Mouse (Mus musculus) liver, embryonic 16.5 days (tissue): ENCODE results near the gene Prdm1. TPM values are rescaled to one million over a fixed set of nuclear protein-coding genes. Genes with fewer than 3 reads are reported as not detected.

Source experiments
- ATAC-seq: fragments of 200-750 bp; cut with Nextera tagmentation; 2 replicates; pipeline ENCODE4 v1.8.0; 2017; ENCODE audit warnings: low read depth, mild to moderate bottlenecking, moderate number of reproducible peaks, moderate library complexity
- H3K27ac ChIP-seq: fragments of 300-500 bp; sonication (generic); 2 replicates; pipeline ENCODE4 v1.5.1; 2014; ENCODE audit warnings: mild to moderate bottlenecking, low read length
- H3K27me3 ChIP-seq: fragments of 300-500 bp; sonication (generic); 2 replicates; pipeline ENCODE4 v1.6.1; 2014; ENCODE audit warnings: low read depth, low read length, mixed read lengths; ENCODE audit not compliant: control insufficient read depth, insufficient read depth
- H3K36me3 ChIP-seq: fragments of 300-500 bp; sonication (generic); 2 replicates; pipeline ENCODE4 v1.6.1; 2014; ENCODE audit warnings: mild to moderate bottlenecking; ENCODE audit not compliant: control insufficient read depth, insufficient read depth
- H3K4me1 ChIP-seq: fragments of 300-500 bp; sonication (generic); 2 replicates; pipeline ENCODE4 v1.6.1; 2014; ENCODE audit warnings: low read depth, low read length, mixed read lengths; ENCODE audit not compliant: control insufficient read depth
- H3K4me2 ChIP-seq: fragments of 300-500 bp; sonication (generic); 2 replicates; pipeline ENCODE4 v1.6.1; 2014; ENCODE audit warnings: low read depth, low read length, mixed read lengths
- H3K4me3 ChIP-seq: fragments of 300-500 bp; sonication (generic); 2 replicates; pipeline ENCODE4 v1.5.1; 2014; ENCODE audit warnings: low read depth, mild to moderate bottlenecking, low read length
- H3K9ac ChIP-seq: fragments of 300-500 bp; sonication (generic); 2 replicates; pipeline ENCODE4 v1.6.1; 2014; ENCODE audit warnings: low read depth, low read length
- H3K9me3 ChIP-seq: fragments of 300-500 bp; sonication (generic); replicated peaks from 2 replicates; pipeline ENCODE4 v1.6.1; 2016; ENCODE audit warnings: low read length; ENCODE audit not compliant: control insufficient read depth
- WGBS: fragments of 180-500 bp; shearing (Covaris S2); extraction: QIAGEN DNeasy Blood & Tissue Kit; methylation state at CpG from one replicate; pipeline ENCODE4 v1.1.7; 2014; ENCODE audit not compliant: insufficient replicate concordance; 5-methylcytosine and 5-hydroxymethylcytosine counted together
- polyA plus RNA-seq: library from polyadenylated mRNA; unstranded; fragments of >200 nt; fragmentation: Nextera tagmentation; extraction: Ambion mirVana; gene quantifications from 2 replicates; pipeline ENCODE4 v1.2.1, GENCODE M21; 2015

Prdm1 gene
- polyA plus RNA-seq, 1 experiment from 2014 or later, result 0.54 TPM

GRCm38 (mm10) chr10:44443696-44444095 is 84.6 kb downstream of the Prdm1 start:
- Histone ChIP-seq H3K9me3 (no peaks in the 10 kb centered on the region), H3K27ac (no peak overlapping the region), H3K27me3 (no peaks in the 10 kb centered on the region), H3K4me3 (no peak overlapping the region), H3K9ac (no peak overlapping the region), H3K4me2 (no peak overlapping the region), H3K4me1 (peaks cover 5% of the 10 kb centered on the region), H3K36me3 (no peaks in the 10 kb centered on the region)
- no peak for ATAC-seq
- 67% methylated on average over 12 of the region's 12 CpGs for WGBS

GRCm38 (mm10) chr10:44439732-44440131 is 88.6 kb downstream of the Prdm1 start:
- Histone ChIP-seq H3K27ac (no peak overlapping the region), H3K4me2 (no peak overlapping the region), H3K4me1 (peaks cover 5% of the 10 kb centered on the region; the same call in 1 of the 2 replicates), H3K4me3 (no peak overlapping the region), H3K9ac (no peak overlapping the region), H3K27me3 (no peaks in the 10 kb centered on the region), H3K36me3 (no peaks in the 10 kb centered on the region), H3K9me3 (no peaks in the 10 kb centered on the region)
- ATAC-seq, result no peak
- WGBS, result 79% methylated on average over 11 of the region's 11 CpGs

- H3K27me3 ChIP-seq, result no peaks in the 10 kb centered on the region
- 29% methylated on average over 1 of the region's 1 CpGs for WGBS
- H3K4me1 ChIP-seq, result no peaks in the 10 kb centered on the region
- no peak overlapping the region for H3K9ac ChIP-seq
- H3K36me3 ChIP-seq, result no peaks in the 10 kb centered on the region
- no peak for ATAC-seq
- no peak overlapping the region for H3K4me2 ChIP-seq
- H3K27ac ChIP-seq, result no peak overlapping the region
- no peak overlapping the region for H3K4me3 ChIP-seq
- H3K9me3 ChIP-seq, result no peaks in the 10 kb centered on the region
These were observed 90.7 kb downstream of the Prdm1 start for GRCm38 (mm10) chr10:44437614-44438013.

- Histone ChIP-seq H3K4me1 (no peaks in the 10 kb centered on the region), H3K9ac (no peak overlapping the region), H3K36me3 (no peaks in the 10 kb centered on the region), H3K9me3 (no peaks in the 10 kb centered on the region), H3K4me2 (no peak overlapping the region), H3K4me3 (no peak overlapping the region), H3K27me3 (no peaks in the 10 kb centered on the region), H3K27ac (no peak overlapping the region)
- no peak for ATAC-seq
- 63% methylated on average over 4 of the region's 4 CpGs for WGBS
These were observed 92.3 kb downstream of the Prdm1 start for GRCm38 (mm10) chr10:44435956-44436355.

- no peaks in the 10 kb centered on the region for H3K36me3 ChIP-seq
- no peak overlapping the region for H3K4me2 ChIP-seq
- no peak for ATAC-seq
- WGBS, result 24% methylated on average over 6 of the region's 6 CpGs
- no peak overlapping the region for H3K27ac ChIP-seq
- H3K27me3 ChIP-seq, result no peaks in the 10 kb centered on the region
- no peaks in the 10 kb centered on the region for H3K9me3 ChIP-seq
- H3K4me3 ChIP-seq, result no peak overlapping the region
- no peak overlapping the region for H3K9ac ChIP-seq
- H3K4me1 ChIP-seq, result no peaks in the 10 kb centered on the region
These were observed 93.6 kb downstream of the Prdm1 start for GRCm38 (mm10) chr10:44434702-44435181.

GRCm38 (mm10) chr10:44432235-44432634 is 96.1 kb downstream of the Prdm1 start:
- Histone ChIP-seq H3K27me3 (no peaks in the 10 kb centered on the region), H3K9me3 (no peaks in the 10 kb centered on the region), H3K4me3 (no peak overlapping the region), H3K9ac (no peak overlapping the region), H3K4me1 (no peaks in the 10 kb centered on the region), H3K4me2 (no peak overlapping the region), H3K27ac (no peak overlapping the region), H3K36me3 (no peaks in the 10 kb centered on the region)
- WGBS, result 69% methylated on average over 11 of the region's 11 CpGs
- ATAC-seq, result no peak

GRCm38 (mm10) chr10:44431689-44432088 is 96.6 kb downstream of the Prdm1 start:
- no peak overlapping the region for H3K4me2 ChIP-seq
- H3K9ac ChIP-seq, result no peak overlapping the region
- H3K36me3 ChIP-seq, result no peaks in the 10 kb centered on the region
- no peaks in the 10 kb centered on the region for H3K27me3 ChIP-seq
- no peak for ATAC-seq
- no peaks in the 10 kb centered on the region for H3K9me3 ChIP-seq
- H3K4me1 ChIP-seq, result no peaks in the 10 kb centered on the region
- WGBS, result 65% methylated on average over 4 of the region's 4 CpGs
- no peak overlapping the region for H3K4me3 ChIP-seq
- H3K27ac ChIP-seq, result no peak overlapping the region

GRCm38 (mm10) chr10:44429177-44429888 is 99.0 kb downstream of the Prdm1 start:
- Histone ChIP-seq H3K4me1 (no peaks in the 10 kb centered on the region), H3K36me3 (no peaks in the 10 kb centered on the region), H3K27ac (no peak overlapping the region), H3K9me3 (no peaks in the 10 kb centered on the region), H3K27me3 (no peaks in the 10 kb centered on the region), H3K9ac (no peak overlapping the region), H3K4me2 (no peak overlapping the region), H3K4me3 (no peak overlapping the region)
- no peak for ATAC-seq
- WGBS, result 70% methylated on average over 14 of the region's 14 CpGs

- H3K9ac ChIP-seq, result no peak overlapping the region
- no peak for ATAC-seq
- no peak overlapping the region for H3K4me2 ChIP-seq
- no peak overlapping the region for H3K27ac ChIP-seq
- H3K4me3 ChIP-seq, result no peak overlapping the region
- WGBS, result 68% methylated on average over 12 of the region's 12 CpGs
- H3K4me1 ChIP-seq, result no peaks in the 10 kb centered on the region
- no peaks in the 10 kb centered on the region for H3K27me3 ChIP-seq
- no peaks in the 10 kb centered on the region for H3K36me3 ChIP-seq
- H3K9me3 ChIP-seq, result no peaks in the 10 kb centered on the region
These were observed 100.4 kb downstream of the Prdm1 start for GRCm38 (mm10) chr10:44427891-44428361.
